Mouse (Mus musculus) stomach, postnatal 0 days (tissue): ENCODE measurements around the gene Timm10b.

ENCODE experiments used
- CTCF ChIP-seq: IDR thresholded peaks from 2 replicates; pipeline ENCODE4 v1.5.1; 2016; ENCODE audit warnings: antibody characterized with exemption, low read depth, mild to moderate bottlenecking, moderate library complexity
- EP300 ChIP-seq: optimal IDR thresholded peaks from 2 replicates; pipeline ENCODE3; 2016; ENCODE audit warnings: antibody characterized with exemption

- no peak for TF ChIP-seq EP300
- TF ChIP-seq CTCF, result no peak
Observed at GRCm38 (mm10) chr7:105633801-105634135, 6.1 kb upstream of the Timm10b start.
